Mouse (Mus musculus) megakaryocyte, embryonic 14.5 days (primary cell): ENCODE measurements around the gene Krt7.

Experiments used
- FLI1 ChIP-seq: IDR thresholded peaks from 2 replicates; pipeline ENCODE4 v1.6.1; 2012; ENCODE audit warnings: low read length, inconsistent platforms, mixed read lengths
- GATA1 ChIP-seq: IDR thresholded peaks from 3 replicates; pipeline ENCODE4 v1.6.1; 2012; ENCODE audit warnings: mixed read lengths, low read length, inconsistent platforms, borderline replicate concordance

DNA sequence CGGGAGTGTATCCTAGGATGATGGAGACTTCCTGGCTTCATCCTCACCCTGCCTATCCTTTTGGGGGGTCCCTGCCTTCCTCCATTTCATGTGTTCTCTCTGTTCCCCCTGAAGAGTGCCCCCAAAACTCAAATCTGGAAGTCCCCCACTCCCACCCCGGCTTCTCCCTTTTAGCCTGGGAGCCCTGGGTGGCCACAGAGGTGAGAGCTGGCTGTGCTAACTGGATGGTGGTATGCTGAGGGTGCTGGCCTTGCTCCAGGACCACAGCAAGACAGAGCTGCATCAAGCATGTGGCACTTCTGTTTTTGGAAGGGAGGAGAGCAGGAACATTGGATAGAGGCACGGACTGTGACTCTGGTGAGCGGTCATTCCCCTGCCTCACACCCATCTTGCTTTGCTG is 45.1 kb upstream of the Krt7 start:
- TF ChIP-seq GATA1 (no peak), FLI1 (no peak)
